In the genomic region with DNA sequence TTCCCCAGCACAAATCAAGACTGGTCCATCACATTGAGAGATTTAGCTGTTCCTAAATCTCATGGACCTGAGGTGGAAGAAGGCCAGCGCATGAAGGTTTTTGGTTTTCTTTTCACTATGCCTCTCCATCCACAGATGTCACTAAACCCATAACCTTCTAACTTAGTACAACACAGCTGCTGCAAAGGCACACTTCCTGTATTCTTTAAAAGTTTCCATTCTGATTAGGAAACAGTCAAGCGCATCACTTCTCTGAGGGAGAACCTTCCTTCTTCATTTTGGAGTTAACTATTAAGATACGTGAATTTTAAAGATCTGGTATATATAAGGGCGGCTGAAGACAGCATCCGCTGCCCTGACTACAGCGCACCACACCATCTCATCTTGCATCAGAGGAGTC, we compare ENCODE assay signal across 15 mouse cellular contexts.
"Had no signal": no experiment of that assay in that cellular context is flagged by ENCODE, and none has a peak within 500 bp of the region (broad histone marks: within the 10 kb centered on the region; RNA-seq: fewer than 3 reads in every experiment).

No protein-coding gene starts in this region.

- H3K4me1 ChIP-seq: megakaryocyte, embryonic 14.5 days had no signal

- H3K4me2 ChIP-seq: midbrain, embryonic 11.5 days had no signal

- H3K4me3 ChIP-seq: layer of hippocampus, adult 2 months; megakaryocyte, embryonic 14.5 days had no signal

- ATAC-seq: intestine, embryonic 16.5 days; lung, postnatal 0 days; midbrain, embryonic 16.5 days had no signal

- DNase-seq: kidney, adult 8-10 months; kidney, postnatal 36 days; left cerebral cortex, postnatal 4 days; lung, adult 2 months; lung, postnatal 36 days; retina, postnatal 1 day; right cerebral cortex, postnatal 14 days; thymus, postnatal 36 days had no signal

- H3K9ac ChIP-seq: liver, embryonic 14.5 days had no signal

- H3K27ac ChIP-seq: layer of hippocampus, adult 2 months; liver, embryonic 14.5 days had no signal
